8 mouse cellular contexts compared by ENCODE assay signal in the genomic region with DNA sequence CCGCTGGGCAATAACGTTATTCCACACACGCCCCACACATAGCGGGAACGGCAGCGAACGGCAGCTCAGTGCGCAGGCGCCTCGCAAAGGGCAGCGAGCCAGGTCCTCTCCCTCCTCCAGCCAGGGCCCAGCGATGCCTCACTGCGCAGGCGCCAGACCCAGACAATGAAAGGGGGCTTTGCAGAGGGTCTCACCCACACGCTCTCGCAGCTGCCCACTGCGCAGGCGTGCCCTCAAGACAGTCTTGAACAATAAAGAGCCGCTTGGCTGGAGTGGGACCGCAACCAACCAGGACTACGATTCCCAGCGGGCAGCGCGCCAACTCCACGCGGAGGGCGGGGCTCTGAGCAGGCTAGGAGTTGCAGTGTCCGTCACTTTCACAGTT. TPM values are rescaled to one million over a fixed set of nuclear protein-coding genes. Genes with fewer than 3 reads are reported as not detected.
DNase-seq lines count a peak whose midpoint lies in the region; TF ChIP-seq lines count a peak whose summit lies in the region.

Gene Cep170, minus strand, starts transcription at position 32 of the 385 bp plus-strand sequence.

- DNase-seq in adipocyte (ENCODE audit: low spot score), result peak; percentile 94
- peak; percentile 92 to 95 for DNase-seq in gastrocnemius, adult 8-10 months (ENCODE audit: low spot score in 2 of 2)
- peak; percentile 96 for DNase-seq in hindlimb bud, embryonic 11.5 days (ENCODE audit: extremely low spot score, low read depth, low spot score)
- DNase-seq in left cerebral cortex, adult 2 months (ENCODE audit: extremely low spot score in 1 of 2, low spot score in 2 of 2), result peak; percentile 94 to 98
- DNase-seq in right cerebral cortex, adult 18-20 months, result peak; percentile 96
- peak; percentile 96 for DNase-seq in urinary bladder, adult 2 months (ENCODE audit: low spot score)

- WGBS in macrophage (ENCODE audit: missing documents), result 0% methylated on average over 19 of the region's 28 CpGs

- peaks cover 85% of the 10 kb centered on the region for H3K79me2 ChIP-seq in macrophage (ENCODE audit: inconsistent target)

- intact Hi-C loops in left cerebral cortex, adult 2 months (cut with DNase I), result no loop called here

- no peak for TF ChIP-seq CTCF in cortical plate, adult 2 months (IDR thresholded peaks at IDR 0.05; ENCODE audit: extremely low read depth, insufficient read depth, low read length)
- TF ChIP-seq CTCF in left cerebral cortex, adult 2 months (IDR thresholded peaks at IDR 0.05), result no peak

- peaks cover 6% of the 10 kb centered on the region for H3K4me1 ChIP-seq in cortical plate, adult 2 months (ENCODE audit: control insufficient read depth, insufficient read depth, low read length)

- H3K4me3 ChIP-seq in cortical plate, adult 2 months (ENCODE audit: insufficient read depth, low read length), result peak within 1 kb of the TSS; percentile 70
- H3K4me3 ChIP-seq in left cerebral cortex, adult 2 months, result peak within 1 kb of the TSS; percentile 85
- peak within 1 kb of the TSS; percentile 87 for H3K4me3 ChIP-seq in macrophage (ENCODE audit: inconsistent target)

- peak within 1 kb of the TSS; percentile 87 for H3K27ac ChIP-seq in cortical plate, adult 2 months (ENCODE audit: insufficient read depth, low read length)
- peak within 1 kb of the TSS; percentile 94 for H3K27ac ChIP-seq in left cerebral cortex, adult 2 months
- peak within 1 kb of the TSS; percentile 91 for H3K27ac ChIP-seq in macrophage

- no peaks in the 10 kb centered on the region for H3K36me3 ChIP-seq in macrophage (ENCODE audit: inconsistent target)

- peak; percentile 63; the same call in 1 of the 2 replicates for TF ChIP-seq POLR2A in cortical plate, adult 2 months (IDR thresholded peaks at IDR 0.05; ENCODE audit: extremely low read depth, insufficient read depth, low read length)

RNA-seq across cellular contexts. Expression of gene Cep170, which starts in this region (rescaled TPM):
- polyA plus RNA-seq in cortical plate, adult 2 months (2012; rRNA removed), result 39.1 and 40.0 TPM in 2 replicates
- 10 to 100 TPM; 14.4 to 25.3 (median 14.6) TPM for total RNA-seq in gastrocnemius, adult 8-10 months (2022)
- total RNA-seq in left cerebral cortex, adult 2 months (2021), result 10 to 100 TPM; 92.1 to 95.3 TPM
- 100 to 1,000 TPM in 21 of 26 experiments, 10 to 100 TPM in 5; 50.2 to 314 (median 236) TPM for total RNA-seq in macrophage (2018; cell fraction: chromatin; rRNA removed)
- total RNA-seq in macrophage (2018; cell fraction: cytosol; rRNA removed), result 10 to 100 TPM; 26.3 to 74.1 (median 57.0) TPM
- 100 to 1,000 TPM in 22 of 26 experiments, 10 to 100 TPM in 4; 47.9 to 313 (median 152) TPM for total RNA-seq in macrophage (2018; cell fraction: nucleus; rRNA removed)
- 31.7 to 45.2 TPM (median 34.6 TPM) in 3 replicates for polyA plus RNA-seq in macrophage (2018)
- 12.2 and 13.9 TPM in 2 replicates for polyA plus RNA-seq in urinary bladder, adult 2 months (2012; rRNA removed)

Comparison
In these comparisons a context has a peak if more than half of its experiments do, and no peak if none do; other contexts are left out.
1. Peak in every context shown above with its lines: DNase-seq, H3K4me3 ChIP-seq and H3K27ac ChIP-seq.